Mouse (Mus musculus): ENCODE results near the gene Stxbp5l. TPM values are rescaled to one million over a fixed set of nuclear protein-coding genes. Genes with fewer than 3 reads are reported as not detected.
"Not testable (repeated sequence)": the region's sequence is repeated elsewhere in the genome, so short reads cannot be mapped to it uniquely, and the experiment has no call there.

The Stxbp5l gene
- polyA plus RNA-seq, 1 experiment: not detected

DNA sequence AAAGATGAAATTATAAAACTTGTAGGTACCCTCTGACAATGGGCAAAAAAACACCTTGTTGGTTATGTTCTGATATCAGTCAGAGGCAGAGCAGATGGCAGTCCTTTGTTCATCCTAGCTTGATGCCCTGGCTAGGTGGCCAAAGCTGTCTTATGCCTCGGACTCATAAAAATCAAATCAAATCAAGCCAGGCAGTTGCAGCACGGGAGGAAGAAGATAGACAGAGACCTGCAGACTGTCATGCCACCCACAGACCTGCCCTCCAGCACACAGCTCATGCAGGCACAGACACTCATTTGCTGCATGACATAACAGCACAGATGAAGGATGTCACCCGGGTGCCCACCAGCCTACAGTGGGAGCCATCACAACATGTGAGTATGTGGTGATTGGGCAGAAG is 29.1 kb downstream of the Stxbp5l start:
- H3ac ChIP-seq (ENCODE audit: control insufficient read depth, insufficient read length): no peak overlapping the region
- TF ChIP-seq MAX (IDR thresholded peaks at IDR 0.05; ENCODE audit: low read depth) (no peak), SRF (IDR thresholded peaks at IDR 0.05; ENCODE audit: control insufficient read depth, insufficient read length, low read depth) (no peak), USF1 (IDR thresholded peaks at IDR 0.05; ENCODE audit: low read depth) (no peak), TCF12 (IDR thresholded peaks at IDR 0.05; ENCODE audit: insufficient read depth, poor library complexity, severe bottlenecking) (no peak), REST (IDR thresholded peaks at IDR 0.05; ENCODE audit: insufficient read depth, insufficient read length) (no peak), MYOD1 (IDR thresholded peaks at IDR 0.05; ENCODE audit: control insufficient read depth in 1 of 3, insufficient read length in 2 of 3, low read depth in 2 of 3) (no peak), POLR2A (IDR thresholded peaks at IDR 0.05; ENCODE audit: insufficient read length, low read depth) (no peak), TCF3 (IDR thresholded peaks at IDR 0.05; ENCODE audit: insufficient read length, low read depth) (no peak), MYOG (IDR thresholded peaks at IDR 0.05; ENCODE audit: control insufficient read depth in 1 of 3, insufficient read depth in 1 of 3, insufficient read length in 2 of 3, low read depth in 2 of 3) (no peak), POLR2AphosphoS2 (IDR thresholded peaks at IDR 0.05; ENCODE audit: insufficient read length, low read depth) (no peak), CEBPB (IDR thresholded peaks at IDR 0.05; ENCODE audit: insufficient read depth, poor library complexity, severe bottlenecking) (no peak), E2F4 (IDR thresholded peaks at IDR 0.05; ENCODE audit: insufficient read depth) (no peak)
- no peaks in the 10 kb centered on the region for H3K36me3 ChIP-seq (ENCODE audit: control insufficient read depth, insufficient read depth)
- H3K4me2 ChIP-seq (ENCODE audit: low read depth): no peak overlapping the region
- no peak overlapping the region for H3K4me3 ChIP-seq
- no peaks in the 10 kb centered on the region for H3K79me2 ChIP-seq (ENCODE audit: control insufficient read depth, insufficient read depth)
- no peaks in the 10 kb centered on the region for H3K27me3 ChIP-seq (ENCODE audit: control insufficient read depth, insufficient read depth, insufficient read length)

DNA sequence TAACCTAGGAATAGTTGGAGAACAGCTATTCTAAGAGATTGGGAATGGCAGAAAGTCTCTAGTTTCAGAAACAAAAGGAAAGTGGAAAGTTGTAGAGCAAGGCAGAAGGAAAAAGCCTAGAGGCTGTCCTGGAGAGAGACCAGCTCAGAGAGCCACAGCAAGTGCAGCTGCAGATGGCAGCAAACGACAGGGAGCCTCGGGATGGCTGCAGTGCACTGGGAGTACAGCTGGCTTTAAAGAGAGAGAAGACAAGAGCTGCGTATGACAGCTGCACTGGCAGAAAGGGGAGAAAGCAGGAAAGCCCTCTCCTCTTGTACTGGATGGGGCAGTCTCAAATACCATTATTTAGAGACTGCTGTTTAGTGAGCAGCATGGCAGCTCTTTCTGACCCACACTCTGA is 37.7 kb downstream of the Stxbp5l start:
- Histone ChIP-seq H3ac (ENCODE audit: control insufficient read depth, insufficient read length) (no peak overlapping the region), H3K36me3 (ENCODE audit: control insufficient read depth, insufficient read depth) (no peaks in the 10 kb centered on the region), H3K27me3 (ENCODE audit: control insufficient read depth, insufficient read depth, insufficient read length) (no peaks in the 10 kb centered on the region), H3K79me2 (ENCODE audit: control insufficient read depth, insufficient read depth) (no peaks in the 10 kb centered on the region), H3K4me3 (no peak overlapping the region), H3K4me2 (ENCODE audit: low read depth) (no peak overlapping the region)
- TF ChIP-seq POLR2A (IDR thresholded peaks at IDR 0.05; ENCODE audit: insufficient read length, low read depth) (no peak), MYOG (IDR thresholded peaks at IDR 0.05; ENCODE audit: control insufficient read depth in 1 of 3, insufficient read depth in 1 of 3, insufficient read length in 2 of 3, low read depth in 2 of 3) (no peak), MYOD1 (IDR thresholded peaks at IDR 0.05; ENCODE audit: control insufficient read depth in 1 of 3, insufficient read length in 2 of 3, low read depth in 2 of 3) (no peak), TCF12 (IDR thresholded peaks at IDR 0.05; ENCODE audit: insufficient read depth, poor library complexity, severe bottlenecking) (no peak), MAX (IDR thresholded peaks at IDR 0.05; ENCODE audit: low read depth) (no peak), REST (IDR thresholded peaks at IDR 0.05; ENCODE audit: insufficient read depth, insufficient read length) (no peak), CEBPB (IDR thresholded peaks at IDR 0.05; ENCODE audit: insufficient read depth, poor library complexity, severe bottlenecking) (no peak), USF1 (IDR thresholded peaks at IDR 0.05; ENCODE audit: low read depth) (no peak)

DNA sequence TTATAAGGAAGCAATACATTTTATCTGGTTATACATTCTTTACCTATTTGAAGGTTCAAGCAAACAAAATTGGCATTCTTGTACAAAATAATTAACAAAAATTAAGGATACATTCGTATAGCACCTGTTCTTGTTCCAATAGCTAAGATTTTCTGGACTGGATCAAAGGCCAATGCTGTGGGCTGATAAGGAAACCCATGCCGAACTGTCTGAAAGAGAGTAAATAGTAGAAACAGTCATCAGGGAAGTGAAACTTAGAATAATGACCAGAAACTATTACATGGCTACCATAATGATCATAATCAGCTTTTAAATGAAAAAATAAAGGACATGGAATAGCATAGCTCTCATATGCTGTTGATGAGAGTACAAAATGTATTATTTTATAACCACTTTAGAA is 39.8 kb downstream of the Stxbp5l start:
- TF ChIP-seq SRF (IDR thresholded peaks at IDR 0.05; ENCODE audit: control insufficient read depth, insufficient read length, low read depth) (no peak), USF1 (IDR thresholded peaks at IDR 0.05; ENCODE audit: low read depth) (no peak), POLR2A (IDR thresholded peaks at IDR 0.05; ENCODE audit: insufficient read length, low read depth) (no peak), TCF12 (IDR thresholded peaks at IDR 0.05; ENCODE audit: insufficient read depth, poor library complexity, severe bottlenecking) (no peak), CEBPB (IDR thresholded peaks at IDR 0.05; ENCODE audit: insufficient read depth, poor library complexity, severe bottlenecking) (no peak), TCF3 (IDR thresholded peaks at IDR 0.05; ENCODE audit: insufficient read length, low read depth) (no peak), REST (IDR thresholded peaks at IDR 0.05; ENCODE audit: insufficient read depth, insufficient read length) (no peak), MYOG (IDR thresholded peaks at IDR 0.05; ENCODE audit: control insufficient read depth in 1 of 3, insufficient read depth in 1 of 3, insufficient read length in 2 of 3, low read depth in 2 of 3) (no peak), MAX (IDR thresholded peaks at IDR 0.05; ENCODE audit: low read depth) (no peak), MYOD1 (IDR thresholded peaks at IDR 0.05; ENCODE audit: control insufficient read depth in 1 of 3, insufficient read length in 2 of 3, low read depth in 2 of 3) (no peak), E2F4 (IDR thresholded peaks at IDR 0.05; ENCODE audit: insufficient read depth) (no peak), POLR2AphosphoS2 (IDR thresholded peaks at IDR 0.05; ENCODE audit: insufficient read length, low read depth) (no peak)
- Histone ChIP-seq H3ac (ENCODE audit: control insufficient read depth, insufficient read length) (no peak overlapping the region), H3K27me3 (ENCODE audit: control insufficient read depth, insufficient read depth, insufficient read length) (no peaks in the 10 kb centered on the region), H3K36me3 (ENCODE audit: control insufficient read depth, insufficient read depth) (no peaks in the 10 kb centered on the region), H3K79me2 (ENCODE audit: control insufficient read depth, insufficient read depth) (no peaks in the 10 kb centered on the region), H3K4me3 (no peak overlapping the region), H3K4me2 (ENCODE audit: low read depth) (no peak overlapping the region)

DNA sequence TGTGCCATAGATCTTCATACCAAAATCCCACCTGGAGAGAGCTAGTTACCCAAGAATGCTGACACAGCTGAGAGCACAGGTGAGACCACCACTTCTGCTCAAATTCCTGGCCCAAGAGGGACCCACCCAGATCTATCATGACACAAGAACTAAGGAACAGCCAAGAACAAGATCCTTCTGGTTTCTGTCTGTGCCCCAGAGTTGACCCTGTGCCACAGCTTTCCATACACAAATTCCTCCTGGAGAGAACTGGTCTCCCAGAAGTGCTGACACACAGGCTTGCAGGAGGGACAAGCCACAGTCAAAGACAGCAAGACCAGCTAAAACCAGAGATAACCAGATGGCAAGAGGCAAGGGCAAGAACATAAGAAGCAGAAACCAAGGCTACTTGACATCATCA is 43.3 kb downstream of the Stxbp5l start:
- not testable (repeated sequence) for H3K4me3 ChIP-seq; H3K79me2 ChIP-seq (ENCODE audit: control insufficient read depth, insufficient read depth); H3K27me3 ChIP-seq (ENCODE audit: control insufficient read depth, insufficient read depth, insufficient read length); H3ac ChIP-seq (ENCODE audit: control insufficient read depth, insufficient read length); H3K36me3 ChIP-seq (ENCODE audit: control insufficient read depth, insufficient read depth); H3K4me2 ChIP-seq (ENCODE audit: low read depth)

DNA sequence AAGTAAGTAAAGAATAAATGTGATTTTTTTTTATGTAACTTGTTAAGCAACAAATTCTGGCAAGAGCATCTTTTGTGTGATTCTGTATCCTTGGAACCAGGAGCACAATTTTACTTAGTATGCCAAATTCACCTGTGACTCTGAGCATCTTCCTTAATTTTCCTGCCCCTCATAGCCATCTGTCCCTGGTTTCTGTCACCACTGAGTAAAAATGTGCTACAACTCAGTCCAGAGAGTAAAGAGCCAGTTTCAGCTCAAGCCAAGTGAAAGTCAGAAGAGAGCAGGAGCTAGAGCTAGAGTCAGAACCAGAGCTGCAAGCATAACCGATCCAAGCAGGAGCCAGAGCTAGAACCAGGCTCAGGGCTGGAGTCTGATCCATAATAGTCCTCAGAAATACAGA is 46.6 kb downstream of the Stxbp5l start:
- no peaks in the 10 kb centered on the region for H3K36me3 ChIP-seq (ENCODE audit: control insufficient read depth, insufficient read depth)

More for the DNA sequence above, 46.6 kb downstream of the Stxbp5l start:
- no peak overlapping the region for H3ac ChIP-seq (ENCODE audit: control insufficient read depth, insufficient read length)
- no peak overlapping the region for H3K4me2 ChIP-seq (ENCODE audit: low read depth)
- no peaks in the 10 kb centered on the region for H3K27me3 ChIP-seq (ENCODE audit: control insufficient read depth, insufficient read depth, insufficient read length)
- H3K4me3 ChIP-seq: no peak overlapping the region
- H3K79me2 ChIP-seq (ENCODE audit: control insufficient read depth, insufficient read depth): no peaks in the 10 kb centered on the region
- TF ChIP-seq TCF12 (IDR thresholded peaks at IDR 0.05; ENCODE audit: insufficient read depth, poor library complexity, severe bottlenecking) (no peak), MYOG (IDR thresholded peaks at IDR 0.05; ENCODE audit: control insufficient read depth in 1 of 3, insufficient read depth in 1 of 3, insufficient read length in 2 of 3, low read depth in 2 of 3) (no peak), CEBPB (IDR thresholded peaks at IDR 0.05; ENCODE audit: insufficient read depth, poor library complexity, severe bottlenecking) (no peak), MAX (IDR thresholded peaks at IDR 0.05; ENCODE audit: low read depth) (no peak)
